In the genomic region with DNA sequence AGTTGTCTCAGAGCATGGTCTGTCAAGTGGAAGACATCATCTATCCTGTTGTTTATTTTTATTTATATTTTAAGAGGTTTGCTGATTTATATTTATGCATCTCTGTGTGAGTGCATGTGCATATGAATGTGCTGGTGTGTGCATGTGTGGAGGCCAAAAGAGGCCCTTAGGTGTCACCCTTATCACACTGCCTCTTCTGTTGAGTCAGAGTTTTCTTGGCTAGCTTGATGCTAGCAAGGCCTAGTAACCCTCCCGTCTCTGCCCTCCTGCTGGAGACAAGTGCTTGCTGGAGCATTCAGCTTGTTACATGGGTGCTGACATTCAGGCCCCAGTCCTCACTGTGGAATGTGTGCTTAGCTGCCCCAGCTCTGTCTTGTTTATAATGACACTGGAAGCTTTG, we compare ENCODE assay signal across 18 mouse cellular contexts. TPM values are rescaled to one million over a fixed set of nuclear protein-coding genes. Genes with fewer than 3 reads are reported as not detected.
DNase-seq lines count a peak whose midpoint lies in the region; ATAC-seq lines count a peak whose summit lies in the region.
"Had no signal": no experiment of that assay in that cellular context is flagged by ENCODE, and none has a peak within 500 bp of the region (broad histone marks: within the 10 kb centered on the region; RNA-seq: fewer than 3 reads in every experiment).

No protein-coding gene starts in this region.

- H3K27ac ChIP-seq in heart, embryonic 12.5 days (ENCODE audit: poor library complexity, severe bottlenecking): no peak overlapping the region
- no peak overlapping the region for H3K27ac ChIP-seq in liver, embryonic 11.5 days (ENCODE audit: low read depth, low read length)
- H3K27ac ChIP-seq: left cerebral cortex, adult 2 months; liver, embryonic 15.5 days; midbrain, embryonic 15.5 days had no signal

- H3K9ac ChIP-seq in heart, embryonic 12.5 days: no peak overlapping the region
- no peak overlapping the region for H3K9ac ChIP-seq in liver, embryonic 11.5 days (ENCODE audit: low read depth, low read length)
- H3K9ac ChIP-seq: liver, embryonic 15.5 days; midbrain, embryonic 15.5 days had no signal

- no peak overlapping the region for H3K4me3 ChIP-seq in heart, embryonic 12.5 days
- H3K4me3 ChIP-seq in liver, embryonic 11.5 days (ENCODE audit: low read depth, low read length): no peak overlapping the region
- H3K4me3 ChIP-seq: left cerebral cortex, adult 2 months; liver, embryonic 15.5 days; midbrain, embryonic 15.5 days had no signal

- WGBS in heart, embryonic 12.5 days: 22% methylated on average over 1 of the region's 1 CpGs
- 59% methylated on average over 1 of the region's 1 CpGs for whole genome bisulfite sequencing in liver, embryonic 11.5 days

- ATAC-seq in heart, embryonic 12.5 days (ENCODE audit: insufficient number of reproducible peaks, low FRiP score): 0 out of 2 replicates have a peak, but pooled peaks have one; percentile 6
- peak; percentile 60 for ATAC-seq in liver, embryonic 11.5 days (replicated peaks; ENCODE audit: low FRiP score)
- ATAC-seq: forebrain, embryonic 16.5 days; intestine, embryonic 16.5 days; midbrain, embryonic 15.5 days had no signal

- no peaks in the 10 kb centered on the region for H3K9me3 ChIP-seq in heart, embryonic 12.5 days (replicated peaks)
- H3K9me3 ChIP-seq in liver, embryonic 11.5 days (ENCODE audit: control insufficient read depth, low read length): no peaks in the 10 kb centered on the region
- H3K9me3 ChIP-seq: liver, embryonic 15.5 days; midbrain, embryonic 15.5 days had no signal

- H3K36me3 ChIP-seq in heart, embryonic 12.5 days: peaks cover 10% of the 10 kb centered on the region; the same call in 1 of the 2 replicates
- no peaks in the 10 kb centered on the region; the same call in 1 of the 2 replicates for H3K36me3 ChIP-seq in liver, embryonic 11.5 days (ENCODE audit: control insufficient read depth, insufficient read depth, low read length)
- H3K36me3 ChIP-seq: midbrain, embryonic 15.5 days had no signal

- peaks cover 9% of the 10 kb centered on the region for H3K4me1 ChIP-seq in heart, embryonic 12.5 days (replicated peaks)
- no peaks in the 10 kb centered on the region for H3K4me1 ChIP-seq in liver, embryonic 11.5 days (replicated peaks; ENCODE audit: control insufficient read depth, insufficient read depth, low read length)
- H3K4me1 ChIP-seq: midbrain, embryonic 15.5 days had no signal

- DNase-seq in heart, adult 8-10 months (ENCODE audit: low spot score): no peak
- DNase-seq in 416B (ENCODE audit: low read depth): peak; percentile 56
- DNase-seq in Muller cell, postnatal 12 days (ENCODE audit: inconsistent ontology term): peak; percentile 7
- no peak for DNase-seq in liver, embryonic 11.5 days (ENCODE audit: low spot score)
- DNase-seq in thymus, adult 18-20 months: no peak
- DNase-seq in left cerebral cortex, postnatal 14 days (ENCODE audit: low spot score in 2 of 2): no peak
- DNase-seq in left cerebral cortex, postnatal 10 days (ENCODE audit: extremely low spot score in 1 of 2, low spot score in 2 of 2): no peak
- DNase-seq: cerebellum, adult 8-10 months; gastrocnemius, postnatal 36 days; lung, postnatal 4 days; right cerebral cortex, postnatal 25 days had no signal

- intact Hi-C loops in left cerebral cortex, postnatal 14 days (cut with DNase I): no loop called here
- intact Hi-C loops in left cerebral cortex, postnatal 10 days (cut with DNase I): no loop called here

- no peak overlapping the region for H3K4me2 ChIP-seq in heart, embryonic 12.5 days
- H3K4me2 ChIP-seq in liver, embryonic 11.5 days: no peak overlapping the region
- H3K4me2 ChIP-seq: liver, embryonic 15.5 days; midbrain, embryonic 15.5 days had no signal

- no peaks in the 10 kb centered on the region for H3K27me3 ChIP-seq in heart, embryonic 12.5 days (replicated peaks)
- no peaks in the 10 kb centered on the region for H3K27me3 ChIP-seq in liver, embryonic 11.5 days (replicated peaks; ENCODE audit: control insufficient read depth, insufficient read depth, low read length)
- H3K27me3 ChIP-seq: liver, embryonic 15.5 days; midbrain, embryonic 15.5 days had no signal

RNA-seq across cellular contexts. Expression of a gene that starts 45.5 kb away (rescaled TPM):
- 54.5 and 56.5 TPM in 2 replicates for polyA plus RNA-seq in heart, embryonic 12.5 days (2016; fragmentation: Nextera tagmentation; extraction: Ambion mirVana)
- 10 to 100 TPM; 21.5 to 32.5 (median 27.8) TPM for total RNA-seq in heart, adult 8-10 months (2022)
- 49.6 and 51.5 TPM in 2 replicates for polyA plus RNA-seq in liver, embryonic 11.5 days (2014; fragmentation: Nextera tagmentation; extraction: Ambion mirVana)
- 10 to 100 TPM; 72.8 to 76.7 TPM for total RNA-seq in left cerebral cortex, postnatal 14 days (2021)
- 10 to 100 TPM; 64.1 to 67.2 TPM for total RNA-seq in left cerebral cortex, postnatal 10 days (2021)

RNA-seq across cellular contexts. Expression of a gene that starts 45.5 kb away (rescaled TPM):
- 27.6 and 32.5 TPM in 2 replicates for polyA plus RNA-seq in heart, embryonic 12.5 days (2016; fragmentation: Nextera tagmentation; extraction: Ambion mirVana)
- total RNA-seq in heart, adult 8-10 months (2022): 10 to 100 TPM; 22.8 to 25.7 (median 24.0) TPM
- 41.4 and 44.1 TPM in 2 replicates for polyA plus RNA-seq in liver, embryonic 11.5 days (2014; fragmentation: Nextera tagmentation; extraction: Ambion mirVana)
- total RNA-seq in left cerebral cortex, postnatal 14 days (2021): 10 to 100 TPM; 25.5 to 27.7 TPM
- 10 to 100 TPM; 27.5 to 28.1 TPM for total RNA-seq in left cerebral cortex, postnatal 10 days (2021)

RNA-seq across cellular contexts. Expression of a gene that starts 56.1 kb away (rescaled TPM):
- polyA plus RNA-seq in heart, embryonic 12.5 days (2016; fragmentation: Nextera tagmentation; extraction: Ambion mirVana): 0.36 TPM in 1 of 2 replicates, not detected in the other
- not detected for total RNA-seq in heart, adult 8-10 months (2022)
- polyA plus RNA-seq in liver, embryonic 11.5 days (2014; fragmentation: Nextera tagmentation; extraction: Ambion mirVana): 5.4 and 6.0 TPM in 2 replicates
- total RNA-seq in left cerebral cortex, postnatal 14 days (2021): not detected
- not detected for total RNA-seq in left cerebral cortex, postnatal 10 days (2021)
- total RNA-seq: gastrocnemius, postnatal 36 days had no signal

RNA-seq across cellular contexts. Expression of a gene that starts 56.2 kb away (rescaled TPM):
- 0.08 TPM in 1 of 2 replicates, not detected in the other for polyA plus RNA-seq in heart, embryonic 12.5 days (2016; fragmentation: Nextera tagmentation; extraction: Ambion mirVana)
- not detected for total RNA-seq in heart, adult 8-10 months (2022)
- 0.12 and 0.19 TPM in 2 replicates for polyA plus RNA-seq in liver, embryonic 11.5 days (2014; fragmentation: Nextera tagmentation; extraction: Ambion mirVana)
- not detected for total RNA-seq in left cerebral cortex, postnatal 14 days (2021)
- total RNA-seq in left cerebral cortex, postnatal 10 days (2021): not detected
- total RNA-seq: gastrocnemius, postnatal 36 days; heart, postnatal 14 days; left cerebral cortex, adult 2 months had no signal

Comparison
In these comparisons a context has a peak if more than half of its experiments do, and no peak if none do; other contexts are left out.
1. DNase-seq: peak in 416B (single experiment) and Muller cell, postnatal 12 days (single experiment); none in heart, adult 8-10 months (single experiment), liver, embryonic 11.5 days (single experiment), thymus, adult 18-20 months (0 of 2), left cerebral cortex, postnatal 14 days (0 of 2) and left cerebral cortex, postnatal 10 days (0 of 2).